Mouse (Mus musculus) lung, adult 2 months (tissue): ENCODE measurements around the gene Cdk1. TPM values are rescaled to one million over a fixed set of nuclear protein-coding genes. Genes with fewer than 3 reads are reported as not detected.

Source experiments
- DNase-seq: peaks from one replicate; pipeline ENCODE4 v3.0.0; 2022
- H3K4me1 ChIP-seq: fragments of 200-500 bp; 2 replicates; pipeline ENCODE4 v1.6.1; 2011; ENCODE audit warnings: low read length; ENCODE audit not compliant: control insufficient read depth, insufficient read depth
- H3K4me3 ChIP-seq: fragments of 200-500 bp; replicated peaks from 2 replicates; pipeline ENCODE3; 2011; ENCODE audit warnings: low read depth, mild to moderate bottlenecking, control low read depth, low read length; ENCODE audit errors: extremely low read depth
- CTCF ChIP-seq: fragments of 200-500 bp; IDR thresholded peaks from 2 replicates; pipeline ENCODE4 v1.5.1; 2011; ENCODE audit warnings: mild to moderate bottlenecking, low read length, control low read depth; ENCODE audit not compliant: insufficient read depth
- POLR2A ChIP-seq: fragments of 200-500 bp; IDR thresholded peaks from 2 replicates; pipeline ENCODE4 v1.6.1; 2011; ENCODE audit warnings: low read depth, mild to moderate bottlenecking, control low read depth, low read length, borderline replicate concordance; ENCODE audit errors: extremely low read depth
- WGBS: fragments of 180-500 bp; shearing (Covaris S2); methylation state at CpG from one replicate; pipeline ENCODE4 v1.1.7; 2018; 5-methylcytosine and 5-hydroxymethylcytosine counted together
- polyA plus RNA-seq: library from polyadenylated mRNA; depleted of rRNA; stranded (reverse); fragments of >200 nt; gene quantifications from 2 replicates; pipeline ENCODE4 v1.2.3, GENCODE M21; 2012; rRNA removed

Gene Cdk1
- polyA plus RNA-seq: 2.9 and 5.8 TPM in 2 replicates

- DNase-seq: peak; percentile 96
- no peak for TF ChIP-seq CTCF
- no peak for TF ChIP-seq POLR2A
- Histone ChIP-seq H3K4me1 (peaks cover 3% of the 10 kb centered on the region; the same call in 1 of the 2 replicates), H3K4me3 (peak within 1 kb of the TSS; percentile 35)
- under 1% methylated on average over 51 of the region's 51 CpGs for WGBS
Measured at GRCm38 (mm10) chr10:69352212-69353085, at the start of gene Cdk1. Gene Cdk1, minus strand, starts transcription at chr10:69352938.

DNA sequence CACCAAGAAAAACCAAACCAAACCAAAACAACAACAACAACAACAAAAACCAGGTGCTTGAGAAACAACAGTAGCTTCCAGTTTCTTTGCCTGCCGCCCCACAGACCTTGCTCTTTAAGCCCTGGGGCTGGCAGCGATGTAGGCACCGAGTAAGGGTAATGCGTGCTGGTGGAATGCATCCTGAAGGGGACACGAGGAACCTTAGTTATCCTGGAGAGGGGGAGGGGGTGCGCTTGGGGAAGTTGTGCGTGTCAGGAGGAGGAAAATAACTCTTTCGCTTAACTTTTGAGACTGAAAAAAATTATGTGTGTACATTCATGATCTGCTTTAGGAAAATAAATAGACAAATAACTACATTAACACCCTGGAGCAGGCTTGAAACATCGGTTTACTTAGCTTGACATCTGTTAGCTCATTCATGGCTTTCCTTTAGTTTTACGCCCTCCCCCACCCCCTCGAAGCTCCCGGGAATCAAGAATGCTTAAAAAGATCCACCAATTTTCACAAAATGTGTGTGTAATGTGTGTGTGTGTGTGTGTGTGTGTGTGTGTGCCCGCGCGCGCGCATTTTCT is 47.2 kb upstream of the Cdk1 start:
- DNase-seq: peak; percentile 23
- whole genome bisulfite sequencing: 6% methylated on average over 17 of the region's 17 CpGs
- Histone ChIP-seq H3K4me3 (peak overlapping the region; percentile 65), H3K4me1 (peaks cover 2% of the 10 kb centered on the region; the same call in 1 of the 2 replicates)
- TF ChIP-seq CTCF (no peak), POLR2A (no peak)

DNA sequence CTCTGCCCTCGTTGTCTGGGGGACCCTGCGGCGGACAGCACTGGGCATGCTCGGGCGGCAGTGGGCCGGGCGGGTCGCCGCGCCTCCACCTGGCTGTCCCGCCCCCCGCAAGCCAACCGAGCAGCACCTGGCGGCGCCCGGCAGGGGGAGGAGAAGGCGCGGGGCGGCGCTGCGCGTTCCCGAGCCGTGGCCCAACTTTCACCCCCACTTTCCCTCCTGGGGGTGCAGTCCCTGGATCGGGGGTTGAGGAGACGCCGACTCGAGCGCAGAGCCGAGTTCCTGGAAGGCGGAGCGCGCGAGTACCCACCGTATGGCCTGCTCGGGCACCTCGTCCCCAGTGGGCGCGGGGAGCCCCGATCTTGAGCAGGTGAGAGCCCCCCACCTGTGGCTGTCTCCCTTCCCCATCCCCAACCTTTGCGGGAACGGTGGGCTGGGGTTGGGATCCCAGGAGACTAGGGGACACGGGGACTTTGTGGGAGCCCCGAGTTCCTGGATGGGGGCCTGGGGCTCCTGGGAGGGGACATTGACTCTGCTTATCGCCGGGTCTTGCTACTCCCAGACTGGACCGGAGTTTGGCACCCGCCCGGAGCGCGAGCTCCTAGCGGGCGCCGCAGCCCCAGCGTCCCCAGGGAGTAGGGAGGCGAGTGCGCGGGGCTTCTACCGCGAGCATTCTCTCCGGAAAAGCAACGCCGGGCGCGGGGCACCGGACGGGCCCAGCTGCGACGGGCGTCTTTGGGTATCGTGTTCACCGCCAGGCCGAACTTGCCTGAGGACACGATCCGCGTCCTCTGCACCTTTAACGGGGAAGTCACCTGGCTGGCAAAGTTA is 46.2 kb upstream of the Cdk1 start, which contains the start of gene Ank3:
Ank3 (plus strand) TSS at position 11 of the 828 bp plus-strand sequence.
- WGBS: under 1% methylated on average over 76 of the region's 77 CpGs
- DNase-seq: peak; percentile 64
- no peaks in the 10 kb centered on the region; the same call in 1 of the 2 replicates for H3K4me1 ChIP-seq
- peak; percentile 29; the same call in 1 of the 2 replicates for TF ChIP-seq POLR2A
- TF ChIP-seq CTCF: no peak
- H3K4me3 ChIP-seq: peak within 1 kb of the TSS; percentile 65

GRCm38 (mm10) chr10:69398197-69398762 is 45.5 kb upstream of the Cdk1 start:
- no peak for TF ChIP-seq POLR2A
- TF ChIP-seq CTCF: no peak
- no peaks in the 10 kb centered on the region; the same call in 1 of the 2 replicates for H3K4me1 ChIP-seq
- WGBS: 2% methylated on average over 26 of the region's 26 CpGs
- H3K4me3 ChIP-seq: peak overlapping the region; percentile 1
- no peak for DNase-seq

DNA sequence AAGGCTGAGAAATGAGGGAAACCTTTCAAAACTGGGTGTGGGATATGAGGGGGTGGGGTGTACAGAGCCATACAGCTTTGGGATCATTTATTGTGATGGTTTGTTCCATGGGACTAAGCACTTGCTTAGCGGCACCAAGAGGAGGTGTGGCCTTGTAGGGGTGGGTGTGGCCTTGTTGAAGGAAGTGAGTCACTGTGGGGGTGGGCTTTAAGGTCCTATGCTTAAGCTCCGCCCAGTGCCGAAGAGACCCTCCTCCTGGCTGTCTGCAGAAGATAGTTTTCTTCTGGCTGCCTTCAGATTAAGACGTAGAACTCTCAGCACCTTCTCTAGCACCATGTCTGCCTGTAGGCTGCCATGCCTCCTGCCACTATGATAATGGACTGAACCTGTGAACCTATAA is 36.8 kb upstream of the Cdk1 start:
- TF ChIP-seq CTCF (no peak), POLR2A (no peak)
- no peak for DNase-seq
- Histone ChIP-seq H3K4me1 (no peaks in the 10 kb centered on the region), H3K4me3 (no peak overlapping the region)
- WGBS: 93% methylated on average over 4 of the region's 4 CpGs

DNA sequence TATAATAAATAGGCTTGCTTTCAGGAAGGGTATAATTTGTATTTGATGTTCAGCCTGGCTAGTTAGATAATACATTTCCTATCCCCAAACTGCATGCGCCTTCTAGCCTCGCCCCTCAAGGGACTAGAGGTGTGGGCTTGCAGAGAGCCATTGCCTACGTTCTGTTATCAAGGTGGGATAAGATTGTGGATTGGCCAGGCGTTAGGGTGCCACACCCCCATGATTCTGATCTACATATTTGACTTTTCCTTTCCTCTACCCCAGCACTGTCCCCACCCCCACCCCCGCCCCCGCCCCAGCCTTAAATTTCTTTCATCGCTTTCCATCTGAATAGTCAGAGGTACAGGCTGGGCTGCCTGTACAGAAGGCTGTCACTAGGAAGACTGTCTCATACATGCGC is 34.0 kb upstream of the Cdk1 start:
- WGBS: 70% methylated on average over 8 of the region's 8 CpGs
- TF ChIP-seq CTCF: no peak
- no peak for TF ChIP-seq POLR2A
- no peak for DNase-seq

GRCm38 (mm10) chr10:69385136-69385535 is 32.4 kb upstream of the Cdk1 start:
- no peak for DNase-seq
- WGBS: 89% methylated on average over 8 of the region's 8 CpGs
- TF ChIP-seq POLR2A: no peak
- H3K4me3 ChIP-seq: no peak overlapping the region
- no peaks in the 10 kb centered on the region for H3K4me1 ChIP-seq

More for the DNA sequence above, 34.0 kb upstream of the Cdk1 start:
- Histone ChIP-seq H3K4me1 (no peaks in the 10 kb centered on the region), H3K4me3 (no peak overlapping the region)

- 57% methylated on average over 11 of the region's 11 CpGs for WGBS
- DNase-seq: no peak
- Histone ChIP-seq H3K4me3 (no peak overlapping the region), H3K4me1 (no peaks in the 10 kb centered on the region)
- no peak for TF ChIP-seq POLR2A
- TF ChIP-seq CTCF: no peak
Measured at GRCm38 (mm10) chr10:69384640-69385039, 31.9 kb upstream of the Cdk1 start.

DNA sequence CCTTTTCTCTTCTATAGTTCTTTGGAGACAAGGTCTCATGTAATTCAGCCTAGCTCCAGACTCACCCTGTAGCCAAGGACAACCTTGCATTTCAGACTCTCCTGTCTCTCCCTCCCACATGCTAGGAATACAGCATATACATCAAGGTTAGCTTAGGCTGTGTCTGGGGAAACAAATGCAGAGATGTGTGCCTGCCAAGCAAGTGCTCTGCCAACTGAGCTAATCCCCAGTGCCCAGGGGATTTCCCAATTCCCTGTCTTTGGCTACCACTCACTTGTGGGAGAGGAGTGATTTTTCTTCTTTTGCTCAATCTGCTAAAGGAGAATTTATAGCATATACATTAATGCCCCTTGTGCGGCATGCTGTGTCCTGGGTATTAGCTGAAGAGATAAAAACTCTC is 30.4 kb upstream of the Cdk1 start:
- DNase-seq: no peak
- no peaks in the 10 kb centered on the region for H3K4me1 ChIP-seq
- no peak for TF ChIP-seq CTCF
- no peak for TF ChIP-seq POLR2A
- H3K4me3 ChIP-seq: no peak overlapping the region
- WGBS: 86% methylated on average over 1 of the region's 1 CpGs
